8 mouse cellular contexts compared by ENCODE assay signal in genomic region chr4:58082588-58082987, GRCm38 (mm10).
A peak's percentile ranks its signal among the peaks of the same experiment; 100 is the strongest.
DNase-seq lines count a peak whose midpoint lies in the region; TF ChIP-seq lines count a peak whose summit lies in the region.

No protein-coding gene starts in this region.

- no peak for TF ChIP-seq POLR2A in cortical plate, adult 2 months (IDR thresholded peaks at IDR 0.05; ENCODE audit: extremely low read depth, insufficient read depth, low read length)

- peak; percentile 82 for DNase-seq in CD4-positive, CD25-positive, alpha-beta regulatory T cell, adult 2 months (ENCODE audit: low read depth, low spot score)
- peak; percentile 59 to 88 for DNase-seq in adrenal gland, adult (ENCODE audit: inconsistent age in 2 of 2, low spot score in 1 of 2)
- DNase-seq in gastrocnemius, postnatal 25 days: peak; percentile 19
- peak; percentile 42 to 81 for DNase-seq in layer of hippocampus, adult 18-20 months (ENCODE audit: low spot score in 2 of 2)
- peak; percentile 82 for DNase-seq in lung, postnatal 14 days
- peak; percentile 16 for DNase-seq in retina, postnatal 7 days (ENCODE audit: low read depth, low spot score)
- DNase-seq in urinary bladder, postnatal 14 days (ENCODE audit: low spot score): peak; percentile 77

- peak; percentile 82 for TF ChIP-seq CTCF in cortical plate, adult 2 months (IDR thresholded peaks at IDR 0.05; ENCODE audit: extremely low read depth, insufficient read depth, low read length)

- H3K4me1 ChIP-seq in cortical plate, adult 2 months (ENCODE audit: control insufficient read depth, insufficient read depth, low read length): no peaks in the 10 kb centered on the region; the same call in 1 of the 2 replicates

- no peak overlapping the region for H3K27ac ChIP-seq in cortical plate, adult 2 months (ENCODE audit: insufficient read depth, low read length)

- no peak overlapping the region for H3K4me3 ChIP-seq in cortical plate, adult 2 months (ENCODE audit: insufficient read depth, low read length)

Comparison
In these comparisons a context has a peak if more than half of its experiments do, and no peak if none do; other contexts are left out.
1. DNase-seq: peak in every context shown above with its lines; median percentile 82 in CD4-positive, CD25-positive, alpha-beta regulatory T cell, adult 2 months; 82 in lung, postnatal 14 days; 77 in urinary bladder, postnatal 14 days; 74 in adrenal gland, adult; 62 in layer of hippocampus, adult 18-20 months; 19 in gastrocnemius, postnatal 25 days; 16 in retina, postnatal 7 days.